Mouse (Mus musculus) heart, postnatal 0 days (tissue): Measurements from ENCODE around the gene Hmga1.
A peak's percentile ranks its signal among the peaks of the same experiment; 100 is the strongest.

Source experiments
- CTCF ChIP-seq: IDR thresholded peaks from 2 replicates; pipeline ENCODE4 v1.5.1; 2016; ENCODE audit warnings: antibody characterized with exemption, control low read depth, low read depth
- EP300 ChIP-seq: IDR thresholded peaks from 2 replicates; pipeline ENCODE4 v1.6.1; 2016; ENCODE audit warnings: antibody characterized with exemption, low read depth

DNA sequence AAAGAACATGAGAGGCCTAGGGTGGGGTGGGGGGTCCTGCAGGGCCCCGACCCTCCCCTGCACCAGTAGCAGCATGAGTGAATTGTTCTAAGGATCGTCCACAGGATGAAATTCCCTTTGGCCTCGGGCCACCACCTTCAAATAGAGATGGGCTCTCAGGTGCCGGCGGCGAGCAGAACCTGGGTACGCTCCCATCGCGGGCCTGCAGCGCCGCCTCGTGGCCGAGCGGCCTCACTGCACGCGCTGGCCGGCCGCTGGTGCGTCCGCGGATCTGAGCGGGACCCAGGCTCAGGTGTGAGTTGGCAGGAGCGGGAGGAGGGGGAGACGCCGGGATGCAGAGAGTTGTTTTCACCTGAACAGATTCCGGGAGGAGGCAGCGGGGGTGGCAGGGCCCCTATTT, 35.7 kb upstream of the Hmga1 start:
- TF ChIP-seq CTCF (peak; percentile 92), EP300 (no peak)
